Mouse (Mus musculus) midbrain, embryonic 11.5 days (tissue): ENCODE measurements around the gene Tfr2. TPM values are rescaled to one million over a fixed set of nuclear protein-coding genes. Genes with fewer than 3 reads are reported as not detected.
A peak's percentile ranks its signal among the peaks of the same experiment; 100 is the strongest.

Experiments used
- ATAC-seq: fragments of 200-750 bp; cut with Nextera tagmentation; 2 replicates; pipeline ENCODE4 v1.8.0; 2017; ENCODE audit warnings: moderate TSS enrichment, moderate library complexity; ENCODE audit not compliant: low FRiP score
- DNase-seq: peaks from one replicate; pipeline ENCODE4 v3.0.0; 2015; ENCODE audit warnings: low spot score; ENCODE audit errors: missing footprints
- H3K27ac ChIP-seq: fragments of 300-500 bp; sonication (generic); 2 replicates; pipeline ENCODE4 v1.5.1; 2014; ENCODE audit warnings: low read depth, low read length
- H3K27me3 ChIP-seq: fragments of 300-500 bp; sonication (generic); 2 replicates; pipeline ENCODE4 v1.6.1; 2014; ENCODE audit warnings: mild to moderate bottlenecking, low read length, moderate library complexity, mixed read lengths; ENCODE audit not compliant: control insufficient read depth, insufficient read depth
- H3K36me3 ChIP-seq: fragments of 300-500 bp; sonication (generic); 2 replicates; pipeline ENCODE4 v1.6.1; 2014; ENCODE audit warnings: mild to moderate bottlenecking, low read length, moderate library complexity, mixed read lengths; ENCODE audit not compliant: control insufficient read depth, insufficient read depth
- H3K4me1 ChIP-seq: fragments of 300-500 bp; sonication (generic); 2 replicates; pipeline ENCODE4 v1.6.1; 2014; ENCODE audit warnings: low read length; ENCODE audit not compliant: control insufficient read depth, insufficient read depth
- H3K4me2 ChIP-seq: fragments of 300-500 bp; sonication (generic); 2 replicates; pipeline ENCODE4 v1.6.1; 2014; ENCODE audit warnings: mild to moderate bottlenecking, moderate library complexity
- H3K4me3 ChIP-seq: fragments of 300-500 bp; sonication (generic); 2 replicates; pipeline ENCODE4 v1.5.1; 2014; ENCODE audit warnings: low read depth, low read length
- H3K9ac ChIP-seq: fragments of 300-500 bp; sonication (generic); 2 replicates; pipeline ENCODE4 v1.6.1; 2014; ENCODE audit warnings: low read length
- H3K9me3 ChIP-seq: fragments of 300-500 bp; sonication (generic); 2 replicates; pipeline ENCODE4 v1.6.1; 2016; ENCODE audit warnings: low read length; ENCODE audit not compliant: control insufficient read depth
- WGBS: fragments of 180-500 bp; shearing (Covaris S2); extraction: QIAGEN DNeasy Blood & Tissue Kit; methylation state at CpG from one replicate; pipeline ENCODE4 v1.1.7; 2014; 5-methylcytosine and 5-hydroxymethylcytosine counted together
- polyA plus RNA-seq: library from polyadenylated mRNA; unstranded; fragments of >200 nt; fragmentation: Nextera tagmentation; extraction: Ambion mirVana; gene quantifications from 2 replicates; pipeline ENCODE4 v1.2.1, GENCODE M21; 2014

The Tfr2 gene
- polyA plus RNA-seq, 1 experiment from 2014 or later, result 2.0 TPM

GRCm38 (mm10) chr5:137533117-137533827, 36.4 kb upstream of the Tfr2 start, which contains the start of the genes Epo and Gnb2:
Gene Epo, minus strand, starts transcription at chr5:137533242.
Gene Gnb2, minus strand, starts transcription at chr5:137533510.
- DNase-seq (peak; percentile 100), ATAC-seq (peak; percentile 74)
- peak within 1 kb of the TSS; percentile 95 for H3K4me2 ChIP-seq
- peaks cover 13% of the 10 kb centered on the region for H3K4me1 ChIP-seq
- H3K9me3 ChIP-seq, result no peaks in the 10 kb centered on the region
- H3K27me3 ChIP-seq, result no peaks in the 10 kb centered on the region
- peaks cover 15% of the 10 kb centered on the region for H3K36me3 ChIP-seq
- H3K9ac ChIP-seq, result peak within 1 kb of the TSS; percentile 74
- under 1% methylated on average over 40 of the region's 40 CpGs for WGBS
- peak within 1 kb of the TSS; percentile 93 for H3K27ac ChIP-seq
- peak within 1 kb of the TSS; percentile 62 for H3K4me3 ChIP-seq

- Histone ChIP-seq H3K9ac (no peak overlapping the region), H3K9me3 (no peaks in the 10 kb centered on the region), H3K4me3 (no peak overlapping the region), H3K4me2 (no peak overlapping the region), H3K36me3 (peaks cover under 1% of the 10 kb centered on the region; the same call in 1 of the 2 replicates), H3K4me1 (peaks cover 7% of the 10 kb centered on the region), H3K27me3 (no peaks in the 10 kb centered on the region), H3K27ac (no peak overlapping the region)
- WGBS, result 94% methylated on average over 3 of the region's 3 CpGs
- no peak for DNase-seq
- ATAC-seq, result no peak
Measured at GRCm38 (mm10) chr5:137534762-137535161, 34.9 kb upstream of the Tfr2 start.

DNA sequence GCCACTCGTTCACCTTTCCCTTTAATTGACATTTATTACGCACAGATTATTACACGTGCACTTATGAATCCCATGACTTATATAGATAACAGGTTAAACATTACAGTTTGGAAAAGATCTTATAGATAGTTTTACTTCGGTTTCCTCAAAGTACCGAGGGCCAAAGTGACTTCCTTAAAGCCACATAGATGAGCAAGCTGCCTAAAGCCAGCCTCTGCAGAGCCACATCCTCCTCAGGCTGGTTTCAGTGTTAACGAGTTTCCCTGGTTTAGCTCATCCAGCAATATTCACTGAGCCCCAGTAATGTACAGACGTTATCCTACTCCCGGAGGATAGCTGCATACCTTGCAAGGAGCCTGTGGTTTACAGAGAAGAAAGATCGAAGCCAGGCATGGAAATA, 34.3 kb upstream of the Tfr2 start:
- no peak overlapping the region for H3K4me2 ChIP-seq
- WGBS, result 84% methylated on average over 9 of the region's 9 CpGs
- H3K9me3 ChIP-seq, result no peaks in the 10 kb centered on the region
- DNase-seq (no peak), ATAC-seq (no peak)
- no peak overlapping the region for H3K27ac ChIP-seq
- no peaks in the 10 kb centered on the region for H3K27me3 ChIP-seq
- no peak overlapping the region for H3K9ac ChIP-seq
- H3K4me1 ChIP-seq, result peaks cover 2% of the 10 kb centered on the region
- no peak overlapping the region for H3K4me3 ChIP-seq
- no peaks in the 10 kb centered on the region for H3K36me3 ChIP-seq

DNA sequence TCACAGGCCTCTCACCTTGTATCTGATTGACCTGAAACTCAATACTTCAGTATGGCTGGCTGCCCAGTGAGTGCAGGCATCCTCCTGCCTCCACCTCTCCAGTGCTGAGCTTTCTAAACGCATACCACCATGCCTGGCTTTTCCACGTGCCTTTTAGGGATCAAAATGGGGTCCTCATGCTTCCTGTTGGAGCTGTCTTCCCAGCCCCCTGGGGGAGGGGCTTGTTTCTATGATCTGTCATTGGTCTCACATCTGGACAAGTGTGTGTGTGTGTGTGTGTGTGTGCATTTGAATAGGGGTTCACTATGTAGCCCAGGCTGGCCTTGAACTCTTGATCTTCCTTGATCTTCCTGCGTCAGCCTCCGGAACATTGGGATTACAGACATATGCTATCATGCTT, 32.2 kb upstream of the Tfr2 start:
- Histone ChIP-seq H3K27ac (no peak overlapping the region), H3K36me3 (no peaks in the 10 kb centered on the region), H3K9me3 (no peaks in the 10 kb centered on the region), H3K27me3 (no peaks in the 10 kb centered on the region), H3K4me1 (no peaks in the 10 kb centered on the region), H3K4me2 (no peak overlapping the region), H3K9ac (no peak overlapping the region), H3K4me3 (no peak overlapping the region)
- no peak for ATAC-seq
- no peak for DNase-seq
- 64% methylated on average over 4 of the region's 4 CpGs for WGBS

DNA sequence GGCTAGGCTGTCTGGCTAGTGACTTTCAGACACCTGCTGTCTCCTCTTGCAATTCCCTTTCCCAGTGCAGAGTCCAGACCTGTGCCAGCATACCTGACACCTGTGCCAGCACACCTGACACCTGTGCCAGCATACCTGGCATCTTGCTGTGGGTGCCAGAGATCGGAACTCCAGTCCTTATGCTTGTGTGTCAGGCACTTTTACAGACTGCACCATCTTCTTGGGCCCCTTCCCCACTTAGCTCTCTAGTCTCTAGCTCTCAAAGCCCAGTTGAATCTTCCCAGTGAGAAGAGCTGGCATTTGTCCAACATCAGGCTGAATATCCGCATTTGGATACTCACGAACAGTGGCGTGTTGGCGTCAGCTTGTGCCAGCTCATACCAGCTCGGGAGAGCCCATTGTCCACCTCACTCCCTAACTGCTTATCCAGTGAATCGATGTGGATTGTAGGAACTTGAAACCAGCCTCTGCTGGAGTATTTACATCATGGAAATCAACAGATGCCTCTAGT, 30.3 kb upstream of the Tfr2 start:
- Histone ChIP-seq H3K27me3 (no peaks in the 10 kb centered on the region), H3K9me3 (no peaks in the 10 kb centered on the region), H3K27ac (no peak overlapping the region), H3K9ac (no peak overlapping the region), H3K4me2 (no peak overlapping the region), H3K36me3 (no peaks in the 10 kb centered on the region), H3K4me1 (no peaks in the 10 kb centered on the region), H3K4me3 (no peak overlapping the region)
- ATAC-seq (no peak), DNase-seq (no peak)
- WGBS, result 78% methylated on average over 7 of the region's 7 CpGs

GRCm38 (mm10) chr5:137540991-137541390, 28.6 kb upstream of the Tfr2 start:
- H3K27ac ChIP-seq, result no peak overlapping the region
- DNase-seq (no peak), ATAC-seq (no peak)
- H3K4me1 ChIP-seq, result no peaks in the 10 kb centered on the region
- H3K4me3 ChIP-seq, result no peak overlapping the region
- WGBS, result 76% methylated on average over 6 of the region's 6 CpGs
- H3K9ac ChIP-seq, result no peak overlapping the region
- H3K36me3 ChIP-seq, result no peaks in the 10 kb centered on the region
- H3K9me3 ChIP-seq, result no peaks in the 10 kb centered on the region
- no peak overlapping the region for H3K4me2 ChIP-seq
- no peaks in the 10 kb centered on the region for H3K27me3 ChIP-seq

- H3K9me3 ChIP-seq, result no peaks in the 10 kb centered on the region
- no peak overlapping the region for H3K4me2 ChIP-seq
- H3K9ac ChIP-seq, result no peak overlapping the region
- DNase-seq, result no peak
- no peaks in the 10 kb centered on the region for H3K36me3 ChIP-seq
- no peak overlapping the region for H3K4me3 ChIP-seq
- no peaks in the 10 kb centered on the region for H3K4me1 ChIP-seq
- H3K27me3 ChIP-seq, result no peaks in the 10 kb centered on the region
- ATAC-seq, result no peak
- no peak overlapping the region for H3K27ac ChIP-seq
- WGBS, result 80% methylated on average over 5 of the region's 5 CpGs
Measured at GRCm38 (mm10) chr5:137541768-137542540, 27.7 kb upstream of the Tfr2 start.

GRCm38 (mm10) chr5:137544926-137545325, 24.7 kb upstream of the Tfr2 start:
- Histone ChIP-seq H3K9ac (no peak overlapping the region), H3K9me3 (no peaks in the 10 kb centered on the region), H3K4me1 (no peaks in the 10 kb centered on the region), H3K36me3 (no peaks in the 10 kb centered on the region), H3K27ac (no peak overlapping the region), H3K4me3 (no peak overlapping the region), H3K27me3 (no peaks in the 10 kb centered on the region), H3K4me2 (no peak overlapping the region)
- no peak for ATAC-seq
- 78% methylated on average over 6 of the region's 6 CpGs for WGBS
- no peak for DNase-seq

GRCm38 (mm10) chr5:137545596-137545995, 24.0 kb upstream of the Tfr2 start:
- DNase-seq (no peak), ATAC-seq (no peak)
- 87% methylated on average over 4 of the region's 4 CpGs for WGBS
- no peak overlapping the region for H3K4me2 ChIP-seq
- no peaks in the 10 kb centered on the region for H3K27me3 ChIP-seq
- no peak overlapping the region for H3K27ac ChIP-seq
- H3K4me1 ChIP-seq, result no peaks in the 10 kb centered on the region
- H3K9ac ChIP-seq, result no peak overlapping the region
- no peaks in the 10 kb centered on the region for H3K36me3 ChIP-seq
- no peak overlapping the region for H3K4me3 ChIP-seq
- no peaks in the 10 kb centered on the region for H3K9me3 ChIP-seq
